Mouse (Mus musculus) left cerebral cortex, adult 2 months (tissue): ENCODE data around the gene Smtnl2. TPM values are rescaled to one million over a fixed set of nuclear protein-coding genes. Genes with fewer than 3 reads are reported as not detected.
A peak's percentile ranks its signal among the peaks of the same experiment; 100 is the strongest.
"Not testable (repeated sequence)": the region's sequence is repeated elsewhere in the genome, so short reads cannot be mapped to it uniquely, and the experiment has no call there.

Experiments
- DNase-seq, 2 experiments: peaks; one replicate each; pipeline ENCODE4 v3.0.0; 2021 to 2022; ENCODE audit warnings: low spot score in 2 of 2, mixed read lengths in 1 of 2; ENCODE audit errors: extremely low spot score in 1 of 2
- H3K27ac ChIP-seq: fragments of 200-600 bp; 2 replicates; pipeline ENCODE4 v1.8.1; 2022
- H3K4me3 ChIP-seq: fragments of 200-600 bp; 2 replicates; pipeline ENCODE4 v1.8.1; 2022
- CTCF ChIP-seq: fragments of 200-600 bp; IDR thresholded peaks from 2 replicates; pipeline ENCODE4 v1.8.1; 2022; ENCODE audit warnings: antibody characterized with exemption, mild to moderate bottlenecking, moderate library complexity
- intact Hi-C: fragments of 180-260 bp; cut with DNase I; formaldehyde crosslinking; loops from one replicate; pipeline ENCODE4 v1.15.1; 2025
- long read RNA-seq, 2 experiments: library from polyadenylated mRNA; stranded (forward); transcript quantifications; one replicate each; pipeline ENCODE4 v2.0.0; 2021; ENCODE audit warnings: borderline mapping rate in 2 of 2
- total RNA-seq, 2 experiments: library from RNA; stranded (reverse); gene quantifications; 2 replicates each; pipeline ENCODE4 v1.2.3; 2021

Smtnl2 gene
- total RNA-seq: 1 to 10 TPM in 1 of 2 experiments, under 1 TPM in 1; 0.33 to 1.2 TPM
- long read RNA-seq, experiment 1: 0 reads
- long read RNA-seq, experiment 2: 0 reads

GRCm38 (mm10) chr11:72411093-72411921 is at the start of gene Smtnl2:
Gene Smtnl2, minus strand, starts transcription at chr11:72411713.
- peak within 1 kb of the TSS; percentile 53 for H3K4me3 ChIP-seq
- intact Hi-C loops: no loop called here
- peak; percentile 31 to 56 for DNase-seq
- peak; percentile 45; the same call in 1 of the 2 replicates for TF ChIP-seq CTCF
- no peak within 1 kb of the TSS for H3K27ac ChIP-seq

DNA sequence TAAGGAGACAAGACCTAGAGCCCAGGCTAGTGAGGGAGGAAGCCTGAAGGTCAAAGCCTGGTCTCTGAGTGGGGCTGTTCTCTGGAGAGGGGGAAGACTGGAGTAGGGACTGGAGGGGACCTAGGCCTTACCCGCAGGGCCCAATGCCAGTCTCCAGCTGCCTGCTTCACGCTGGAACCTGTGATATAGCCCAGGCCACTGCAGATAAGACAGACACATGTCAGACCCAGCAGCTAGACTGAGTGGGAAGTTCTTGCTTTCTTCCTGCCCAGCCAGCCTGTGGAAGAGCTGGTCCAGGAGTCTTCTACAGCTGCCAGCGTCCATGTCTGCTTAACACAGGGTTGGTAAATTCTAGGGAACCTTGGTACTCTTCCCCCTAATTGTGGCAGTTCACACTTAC is 47.0 kb upstream of the Smtnl2 start:
- TF ChIP-seq CTCF: no peak
- intact Hi-C loops: no loop called here
- Histone ChIP-seq H3K4me3 (no peak overlapping the region), H3K27ac (peak overlapping the region; percentile 21; the same call in 1 of the 2 replicates)
- no peak for DNase-seq

DNA sequence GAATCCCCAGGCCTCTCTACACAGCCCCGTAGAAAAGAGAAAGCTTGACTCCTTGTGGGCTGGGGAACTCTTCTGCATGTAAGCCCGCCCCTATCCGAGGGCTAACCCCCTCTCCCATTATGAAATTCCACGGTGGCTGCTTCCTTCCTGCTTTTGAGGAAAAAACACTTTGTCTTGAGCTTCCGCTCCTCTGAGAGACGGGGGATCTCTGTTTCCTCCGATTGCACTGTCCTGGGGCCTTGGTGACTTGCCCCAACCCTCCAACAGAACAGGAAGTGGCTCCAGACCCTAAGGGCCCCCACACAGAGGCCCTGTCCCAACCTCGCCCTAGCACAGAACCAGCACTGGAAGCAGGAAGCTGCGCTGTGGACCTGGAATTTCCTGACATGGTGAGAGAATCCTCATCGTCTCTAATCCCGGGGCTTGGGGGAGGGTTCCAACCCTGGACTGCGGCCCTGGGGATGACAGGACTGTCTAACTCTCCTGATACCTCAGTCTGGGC is 46.5 kb upstream of the Smtnl2 start:
- no peak for DNase-seq
- no peak overlapping the region for H3K4me3 ChIP-seq
- peak overlapping the region; percentile 21; the same call in 1 of the 2 replicates for H3K27ac ChIP-seq
- TF ChIP-seq CTCF: no peak
- intact Hi-C loops: no loop called here

DNA sequence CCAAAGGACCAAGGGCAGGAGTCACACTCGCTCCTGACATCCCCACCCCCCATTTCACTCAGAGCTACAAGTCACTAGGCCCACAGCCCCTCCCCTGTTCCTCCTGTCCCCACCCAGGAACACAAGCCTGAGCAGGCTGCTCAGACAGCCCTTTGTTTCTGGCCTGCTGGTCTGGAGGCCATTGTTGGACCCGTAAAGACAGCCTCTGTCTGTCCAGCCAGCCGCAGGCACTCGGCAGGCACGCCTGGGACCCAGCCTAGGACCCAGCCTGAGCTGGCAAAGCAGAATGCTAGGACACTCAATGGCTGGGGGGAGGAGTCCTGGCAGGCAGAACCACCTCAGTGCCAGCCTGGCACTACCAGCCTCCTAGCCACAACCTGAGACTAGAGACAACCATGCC is 44.2 kb upstream of the Smtnl2 start:
- TF ChIP-seq CTCF: no peak
- no peak overlapping the region for H3K4me3 ChIP-seq
- DNase-seq: peak in 1 of 2 experiments; percentile 57
- peak overlapping the region; percentile 75 for H3K27ac ChIP-seq
- intact Hi-C loops: no loop called here

- DNase-seq: no peak
- Histone ChIP-seq H3K4me3 (no peak overlapping the region), H3K27ac (peak overlapping the region; percentile 75)
- no peak for TF ChIP-seq CTCF
- intact Hi-C loops: no loop called here
These were observed 41.8 kb upstream of the Smtnl2 start for GRCm38 (mm10) chr11:72453105-72453953.

GRCm38 (mm10) chr11:72452140-72452665 is 40.7 kb upstream of the Smtnl2 start:
- TF ChIP-seq CTCF: no peak
- intact Hi-C loops: no loop called here

GRCm38 (mm10) chr11:72447475-72447874 is 36.0 kb upstream of the Smtnl2 start:
- intact Hi-C loops: loop anchor here (5.0 kb wide), 1 partner anchor 85 kb away; no protein-coding TSS in a partner anchor
- no peak for DNase-seq
- Histone ChIP-seq H3K4me3 (no peak overlapping the region), H3K27ac (no peak overlapping the region)
- peak; percentile 23 for TF ChIP-seq CTCF

More at GRCm38 (mm10) chr11:72452140-72452665, 40.7 kb upstream of the Smtnl2 start:
- Histone ChIP-seq H3K27ac (no peak overlapping the region), H3K4me3 (no peak overlapping the region)
- no peak for DNase-seq

- TF ChIP-seq CTCF: peak; percentile 73
- H3K4me3 ChIP-seq: no peak overlapping the region
- no peak for DNase-seq
- H3K27ac ChIP-seq: no peak overlapping the region
- intact Hi-C loops: loop anchor here (5.0 kb wide), 1 partner anchor 86 kb away; no protein-coding TSS in a partner anchor
These were observed 35.0 kb upstream of the Smtnl2 start for GRCm38 (mm10) chr11:72446311-72447105.

- Histone ChIP-seq H3K27ac (peak within 1 kb of the TSS; percentile 88), H3K4me3 (peak within 1 kb of the TSS; percentile 69)
- DNase-seq: peak; percentile 98 to 99
- intact Hi-C loops: loop anchor here (5.0 kb wide), 1 partner anchor 121 kb away; no protein-coding TSS in a partner anchor
- TF ChIP-seq CTCF: no peak; the same call in 1 of the 2 replicates
These were observed 29.6 kb upstream of the Smtnl2 start, which contains the start of gene Mybbp1a for GRCm38 (mm10) chr11:72440965-72441664. Gene Mybbp1a, plus strand, starts transcription at chr11:72441355.

GRCm38 (mm10) chr11:72440597-72440964 is 29.1 kb upstream of the Smtnl2 start:
- peak overlapping the region; percentile 88 for H3K27ac ChIP-seq
- DNase-seq: not testable (repeated sequence)
- H3K4me3 ChIP-seq: peak overlapping the region; percentile 69
- intact Hi-C loops: loop anchor here (5.0 kb wide), 1 partner anchor 122 kb away; no protein-coding TSS in a partner anchor
